Mouse (Mus musculus): ENCODE data around the gene Nrp2.
A peak's percentile ranks its signal among the peaks of the same experiment; 100 is the strongest.

Nrp2 gene

DNA sequence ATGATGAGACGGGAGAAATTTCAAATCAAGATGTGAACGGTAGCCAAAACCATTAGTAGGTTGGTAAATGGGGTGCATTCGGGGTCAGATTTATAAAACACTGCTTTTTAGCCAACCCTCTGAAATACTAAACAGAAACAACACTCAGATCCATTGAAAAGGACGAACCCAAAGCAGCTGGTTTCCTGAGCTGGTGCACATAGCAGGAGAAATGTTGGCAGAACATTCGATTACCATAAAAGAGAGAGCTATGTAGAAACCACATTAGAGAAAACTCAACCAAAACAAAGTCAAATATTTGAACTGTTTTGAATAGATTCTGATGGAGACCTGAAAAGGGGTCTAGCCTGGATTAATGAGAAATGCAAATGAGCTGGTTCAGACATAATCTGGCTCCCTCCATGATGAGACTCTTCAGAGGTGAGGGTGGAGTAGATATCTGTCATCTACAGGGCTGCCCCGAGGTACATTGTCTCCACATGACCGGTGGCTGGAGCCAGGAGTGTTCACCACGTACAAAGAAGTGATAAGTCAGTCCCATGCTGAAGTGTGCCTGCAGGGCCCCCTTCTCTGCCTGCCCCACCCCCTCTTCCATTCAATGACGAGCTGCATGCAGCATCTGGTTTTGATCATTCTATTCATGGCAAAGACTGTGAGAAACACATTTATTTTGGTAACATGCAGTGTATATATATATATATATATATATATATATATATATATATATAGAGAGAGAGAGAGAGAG lies 156.6 kb downstream of the Nrp2 start:
- no peak for DNase-seq (ENCODE audit: low spot score)

DNA sequence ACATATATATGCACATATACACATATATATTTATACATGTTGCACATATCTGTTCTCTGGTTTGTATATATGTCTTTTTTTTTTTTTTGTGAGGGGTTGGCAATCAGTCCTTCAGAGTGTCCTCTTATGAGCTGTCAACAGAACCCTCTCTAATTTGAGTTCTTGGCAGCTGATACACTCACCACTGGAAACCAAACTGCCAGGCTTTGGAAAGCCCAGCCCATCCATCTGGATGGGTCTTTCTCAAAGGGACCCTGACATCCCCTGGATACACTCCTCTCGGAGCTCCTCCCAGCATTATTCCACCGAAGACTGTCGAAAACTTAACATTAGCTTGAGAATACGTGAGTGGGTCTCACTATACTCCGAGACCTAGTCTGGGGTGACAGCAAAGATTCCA lies 157.2 kb downstream of the Nrp2 start:
- DNase-seq (ENCODE audit: low spot score), result no peak

DNA sequence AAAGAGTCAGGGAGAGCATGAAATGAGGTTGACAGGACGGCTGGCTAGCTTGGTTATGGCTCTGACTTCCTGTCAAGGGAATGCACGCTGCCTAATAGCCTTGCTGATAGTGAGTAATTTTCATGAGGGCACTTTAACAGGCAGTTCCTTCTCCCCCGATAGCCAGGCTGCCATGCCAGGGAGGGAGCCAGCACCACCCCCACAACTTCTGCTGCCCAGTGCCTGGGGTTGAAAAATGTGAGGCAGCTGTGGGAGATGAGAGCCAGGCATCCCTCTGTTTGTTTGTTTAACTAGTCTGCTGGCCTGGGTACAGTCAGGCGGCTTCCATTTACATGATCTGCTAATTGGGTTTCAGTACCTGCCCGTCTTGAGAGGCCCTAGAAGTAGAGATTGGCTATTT lies 157.7 kb downstream of the Nrp2 start:
- peak; percentile 21 for DNase-seq (ENCODE audit: low spot score)

Data from lung, postnatal 25 days (tissue).